Mouse (Mus musculus) granulocyte monocyte progenitor cell, adult 5-6 weeks (primary cell): Measurements from ENCODE around the gene Rab4a. TPM values are rescaled to one million over a fixed set of nuclear protein-coding genes. Genes with fewer than 3 reads are reported as not detected.
"Not testable (repeated sequence)": the region's sequence is repeated elsewhere in the genome, so short reads cannot be mapped to it uniquely, and the experiment has no call there.

Source experiments
- ATAC-seq: replicated peaks from 2 replicates; pipeline ENCODE4 v1.8.0; 2016; ENCODE audit warnings: mild to moderate bottlenecking, moderate TSS enrichment, inconsistent platforms; ENCODE audit not compliant: poor library complexity, severe bottlenecking
- total RNA-seq, 2 experiments: library from RNA; stranded (forward) in 1 of 2; stranded (reverse) in 1 of 2; fragments of 200-712, 200-1000 nt in 1 of 2; fragments of >200 nt in 1 of 2; fragmentation: Nextera tagmentation in 1 of 2; gene quantifications; 2 replicates each; pipeline ENCODE4 v1.2.3; 2014 to 2017

Gene Rab4a
- total RNA-seq, 2 experiments from 2014 or later = 0.21 to 6.2 TPM

- ATAC-seq = no peak
Measured at GRCm38 (mm10) chr8:123808671-123809070, 2.9 kb downstream of the Rab4a start.

GRCm38 (mm10) chr8:123809342-123809741, 3.6 kb downstream of the Rab4a start:
- ATAC-seq = not testable (repeated sequence)

GRCm38 (mm10) chr8:123812227-123812626, 6.4 kb downstream of the Rab4a start:
- ATAC-seq = no peak

GRCm38 (mm10) chr8:123813173-123813891, 7.5 kb downstream of the Rab4a start:
- ATAC-seq = no peak

- no peak for ATAC-seq
Measured at GRCm38 (mm10) chr8:123813892-123814266, 8.1 kb downstream of the Rab4a start.

GRCm38 (mm10) chr8:123815325-123815724, 9.5 kb downstream of the Rab4a start:
- ATAC-seq = no peak

- no peak for ATAC-seq
Measured at GRCm38 (mm10) chr8:123816939-123817338, 11.2 kb downstream of the Rab4a start.

GRCm38 (mm10) chr8:123817747-123818146, 12.0 kb downstream of the Rab4a start:
- ATAC-seq = no peak

GRCm38 (mm10) chr8:123819683-123820610, 14.2 kb downstream of the Rab4a start:
- no peak for ATAC-seq

- no peak for ATAC-seq
Measured at GRCm38 (mm10) chr8:123820780-123821179, 15.0 kb downstream of the Rab4a start.

- no peak for ATAC-seq
Measured at GRCm38 (mm10) chr8:123823111-123823510, 17.3 kb downstream of the Rab4a start.

GRCm38 (mm10) chr8:123823532-123824123, 17.8 kb downstream of the Rab4a start:
- ATAC-seq = no peak

GRCm38 (mm10) chr8:123826001-123826400, 20.2 kb downstream of the Rab4a start:
- ATAC-seq = 0 out of 2 replicates have a peak, but pooled peaks have one; percentile 30

GRCm38 (mm10) chr8:123826758-123827157, 21.0 kb downstream of the Rab4a start:
- no peak for ATAC-seq

- no peak for ATAC-seq
Measured at GRCm38 (mm10) chr8:123827523-123827922, 21.7 kb downstream of the Rab4a start.

- peak; percentile 48; the same call in 1 of the 2 replicates for ATAC-seq
Measured at GRCm38 (mm10) chr8:123832757-123833156, 27.0 kb downstream of the Rab4a start.

GRCm38 (mm10) chr8:123835451-123835850, 29.7 kb downstream of the Rab4a start:
- ATAC-seq = peak; percentile 62

GRCm38 (mm10) chr8:123836354-123836753, 30.6 kb downstream of the Rab4a start:
- ATAC-seq = no peak

GRCm38 (mm10) chr8:123838496-123838895, 32.7 kb downstream of the Rab4a start:
- no peak for ATAC-seq

- no peak for ATAC-seq
Measured at GRCm38 (mm10) chr8:123840578-123841345, 35.0 kb downstream of the Rab4a start.
